Mouse (Mus musculus) liver, adult (tissue): ENCODE measurements around the gene Hibadh.

Experiments
- GATA4 ChIP-seq: IDR thresholded peaks from 2 replicates; pipeline ENCODE4 v1.6.1; 2014; ENCODE audit warnings: mild to moderate bottlenecking, low read length; ENCODE audit not compliant: insufficient replicate concordance

The Hibadh gene

GRCm38 (mm10) chr6:52606746-52607347 is 33.3 kb downstream of the Hibadh start:
- no peak for TF ChIP-seq GATA4

- TF ChIP-seq GATA4, result peak; percentile 74; the same call in 1 of the 2 replicates
Measured at GRCm38 (mm10) chr6:52601706-52602642, 38.2 kb downstream of the Hibadh start.

GRCm38 (mm10) chr6:52601117-52601516 is 39.1 kb downstream of the Hibadh start:
- TF ChIP-seq GATA4, result no peak

- no peak for TF ChIP-seq GATA4
Measured at GRCm38 (mm10) chr6:52594752-52595151, 45.4 kb downstream of the Hibadh start.

- TF ChIP-seq GATA4, result no peak
Measured at GRCm38 (mm10) chr6:52586564-52586963, 53.6 kb downstream of the Hibadh start.

GRCm38 (mm10) chr6:52584383-52584782 is 55.8 kb downstream of the Hibadh start:
- no peak for TF ChIP-seq GATA4

- TF ChIP-seq GATA4, result no peak
Measured at GRCm38 (mm10) chr6:52581081-52581480, 59.1 kb downstream of the Hibadh start.

- TF ChIP-seq GATA4, result no peak
Measured at GRCm38 (mm10) chr6:52578322-52578721, 61.9 kb downstream of the Hibadh start.

GRCm38 (mm10) chr6:52577270-52577669 is 62.9 kb downstream of the Hibadh start:
- no peak for TF ChIP-seq GATA4

- no peak for TF ChIP-seq GATA4
Measured at GRCm38 (mm10) chr6:52568706-52569105, 71.5 kb downstream of the Hibadh start.

- TF ChIP-seq GATA4, result no peak
Measured at GRCm38 (mm10) chr6:52567327-52568299, 72.6 kb downstream of the Hibadh start.

GRCm38 (mm10) chr6:52565210-52565609 is 75.0 kb downstream of the Hibadh start:
- no peak for TF ChIP-seq GATA4

GRCm38 (mm10) chr6:52562994-52563393 is 77.2 kb downstream of the Hibadh start:
- no peak for TF ChIP-seq GATA4

- TF ChIP-seq GATA4, result no peak
Measured at GRCm38 (mm10) chr6:52559041-52559440, 81.1 kb downstream of the Hibadh start.

- no peak for TF ChIP-seq GATA4
Measured at GRCm38 (mm10) chr6:52544376-52544775, 95.8 kb downstream of the Hibadh start.

- TF ChIP-seq GATA4, result no peak
Measured at GRCm38 (mm10) chr6:52542464-52542863, 97.7 kb downstream of the Hibadh start.

- TF ChIP-seq GATA4, result no peak
Measured at GRCm38 (mm10) chr6:52539911-52540310, 100.3 kb downstream of the Hibadh start.
